Mouse (Mus musculus): ENCODE data around the gene 4930432M17Rik. TPM values are rescaled to one million over a fixed set of nuclear protein-coding genes. Genes with fewer than 3 reads are reported as not detected.

Gene 4930432M17Rik
- polyA plus RNA-seq, 1 experiment = not detected

- H3K4me1 ChIP-seq (ENCODE audit: control insufficient read depth, insufficient read depth, insufficient read length, low read length) = no peaks in the 10 kb centered on the region
- peak overlapping the region; percentile 66 for H3K27ac ChIP-seq (replicated peaks; ENCODE audit: low read depth, low read length)
- H3K4me3 ChIP-seq (ENCODE audit: insufficient read depth, low read depth, low read length) = peak overlapping the region; percentile 78
These were observed 54.0 kb downstream of the 4930432M17Rik start for GRCm38 (mm10) chr3:121724553-121724952.

- H3K27ac ChIP-seq (replicated peaks; ENCODE audit: low read depth, low read length) = peak overlapping the region; percentile 65
- peak overlapping the region; percentile 78 for H3K4me3 ChIP-seq (ENCODE audit: insufficient read depth, low read depth, low read length)
These were observed 55.1 kb downstream of the 4930432M17Rik start for GRCm38 (mm10) chr3:121725651-121726050.

DNA sequence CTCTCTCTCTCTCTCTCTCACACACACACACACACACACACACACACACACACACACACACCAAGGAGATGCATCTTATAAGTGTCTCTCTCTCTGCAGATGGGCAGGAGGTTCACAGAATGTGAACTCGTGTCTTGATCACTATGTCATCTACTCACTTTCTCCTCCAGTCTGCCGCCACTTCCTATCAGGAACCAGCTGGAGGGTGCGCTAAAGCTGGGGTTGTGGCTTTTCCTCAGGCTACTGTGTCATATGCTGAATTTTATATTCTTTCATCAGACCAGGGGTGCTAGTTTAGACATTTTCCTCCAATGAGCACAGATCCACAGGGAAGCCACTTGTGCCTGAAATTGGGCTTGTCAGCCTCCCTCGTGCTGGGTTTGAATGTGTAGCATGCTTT is 59.1 kb downstream of the 4930432M17Rik start:
- Histone ChIP-seq H3K4me1 (ENCODE audit: control insufficient read depth, insufficient read depth, insufficient read length, low read length) (no peaks in the 10 kb centered on the region; the same call in 1 of the 2 replicates), H3K4me3 (ENCODE audit: insufficient read depth, low read depth, low read length) (no peak overlapping the region), H3K27ac (replicated peaks; ENCODE audit: low read depth, low read length) (0 out of 2 replicates have a peak overlapping the region, but pooled peaks have one; percentile 23)

More at GRCm38 (mm10) chr3:121725651-121726050, 55.1 kb downstream of the 4930432M17Rik start:
- H3K4me1 ChIP-seq (ENCODE audit: control insufficient read depth, insufficient read depth, insufficient read length, low read length) = no peaks in the 10 kb centered on the region

Other genes with a start within 250 kb of the 4930432M17Rik start
- gene Cnn3, start 244.3 kb upstream of the 4930432M17Rik start, polyA plus RNA-seq (2012; ENCODE audit: insufficient read depth, insufficient read length, missing spikeins) = 28.7 and 35.4 TPM in 2 replicates
- 23.0 and 28.5 TPM in 2 replicates for gene Slc44a3, start 138.4 kb upstream of the 4930432M17Rik start, polyA plus RNA-seq (2012; ENCODE audit: insufficient read depth, insufficient read length, missing spikeins)
- gene F3, start 52.8 kb downstream of the 4930432M17Rik start, polyA plus RNA-seq (2012; ENCODE audit: insufficient read depth, insufficient read length, missing spikeins) = 32.7 and 54.0 TPM in 2 replicates
- 166 and 209 TPM in 2 replicates for gene Abcd3, start 144.5 kb downstream of the 4930432M17Rik start, polyA plus RNA-seq (2012; ENCODE audit: insufficient read depth, insufficient read length, missing spikeins)